Mouse (Mus musculus) ES-E14 (cell line): ENCODE data around the gene Tmem38b. TPM values are rescaled to one million over a fixed set of nuclear protein-coding genes. Genes with fewer than 3 reads are reported as not detected.

Experiments
- DNase-seq: peaks from one replicate; pipeline ENCODE4 v3.0.0-alpha.2; 2013; ENCODE audit warnings: low read depth, low spot score
- H3K27ac ChIP-seq: 2 replicates; pipeline ENCODE4 v1.5.1; 2012; ENCODE audit warnings: low read depth, mild to moderate bottlenecking, low read length, moderate library complexity, mixed read lengths; ENCODE audit not compliant: poor library complexity, insufficient read depth, severe bottlenecking
- H3K36me3 ChIP-seq: 2 replicates; pipeline ENCODE4 v1.6.1; 2012; ENCODE audit warnings: mild to moderate bottlenecking, low read length, moderate library complexity, mixed read lengths; ENCODE audit not compliant: control insufficient read depth, poor library complexity, insufficient read depth, severe bottlenecking
- H3K4me1 ChIP-seq, 2 experiments: fragments of 150-350 bp in 1 of 2; sonication (generic) in 1 of 2; 2 replicates each; pipeline ENCODE4 v1.6.1; 2012; ENCODE audit warnings: low read length in 2 of 2, mild to moderate bottlenecking in 1 of 2, mixed read lengths in 1 of 2; ENCODE audit not compliant: control insufficient read depth in 2 of 2, insufficient read depth in 2 of 2, poor library complexity in 1 of 2
- H3K4me3 ChIP-seq, 2 experiments: fragments of 150-350 bp in 1 of 2; sonication (generic) in 1 of 2; 2 replicates each; pipeline ENCODE4 v1.5.1; 2012; ENCODE audit warnings: low read length in 2 of 2, low read depth in 1 of 2, mild to moderate bottlenecking in 1 of 2, mixed read lengths in 1 of 2; ENCODE audit not compliant: insufficient read depth in 1 of 2, poor library complexity in 1 of 2, severe bottlenecking in 1 of 2
- H3K9ac ChIP-seq: 2 replicates; pipeline ENCODE4 v1.6.1; 2012; ENCODE audit warnings: low read depth, mild to moderate bottlenecking, low read length, mixed read lengths; ENCODE audit not compliant: poor library complexity, insufficient read depth, severe bottlenecking
- H3K9me3 ChIP-seq: fragments of 150-350 bp; sonication (generic); 2 replicates; pipeline ENCODE4 v1.6.1; 2012; ENCODE audit warnings: low read depth, mild to moderate bottlenecking, low read length; ENCODE audit not compliant: control insufficient read depth, insufficient read depth
- CHD2 ChIP-seq: IDR thresholded peaks from 2 replicates; pipeline ENCODE4 v1.6.1; 2014; ENCODE audit warnings: mild to moderate bottlenecking, low read depth, low read length, inconsistent platforms
- HCFC1 ChIP-seq: IDR thresholded peaks from 2 replicates; pipeline ENCODE4 v1.6.1; 2012; ENCODE audit warnings: low read length, inconsistent platforms, borderline replicate concordance; ENCODE audit not compliant: insufficient read depth
- MAFK ChIP-seq: IDR thresholded peaks from 2 replicates; pipeline ENCODE4 v1.6.1; 2014; ENCODE audit warnings: mild to moderate bottlenecking, low read depth, low read length, inconsistent platforms; ENCODE audit not compliant: insufficient read depth
- ZC3H11A ChIP-seq: IDR thresholded peaks from 2 replicates; pipeline ENCODE4 v1.6.1; 2012; ENCODE audit warnings: low read depth, mild to moderate bottlenecking, inconsistent platforms, low read length, borderline replicate concordance
- ZNF384 ChIP-seq: IDR thresholded peaks from 2 replicates; pipeline ENCODE4 v1.6.1; 2012; ENCODE audit warnings: low read depth, low read length, inconsistent platforms
- in situ Hi-C, 2 experiments: fragments of 600-800 bp; cut with MboI; formaldehyde crosslinking; loops; one replicate each; pipeline ENCODE4 v1.15.1; 2025; ENCODE audit warnings: low sequenced_read_pairs in 2 of 2, inconsistent platforms in 1 of 2; ENCODE audit not compliant: unreplicated experiment in 2 of 2
- total RNA-seq: library from RNA; depleted of rRNA; stranded (reverse); fragments of 300-350 nt; gene quantifications from 2 replicates; pipeline ENCODE4 v1.2.3, GENCODE M21; 2012

Gene Tmem38b
- total RNA-seq, 1 experiment: 23.5 TPM

DNA sequence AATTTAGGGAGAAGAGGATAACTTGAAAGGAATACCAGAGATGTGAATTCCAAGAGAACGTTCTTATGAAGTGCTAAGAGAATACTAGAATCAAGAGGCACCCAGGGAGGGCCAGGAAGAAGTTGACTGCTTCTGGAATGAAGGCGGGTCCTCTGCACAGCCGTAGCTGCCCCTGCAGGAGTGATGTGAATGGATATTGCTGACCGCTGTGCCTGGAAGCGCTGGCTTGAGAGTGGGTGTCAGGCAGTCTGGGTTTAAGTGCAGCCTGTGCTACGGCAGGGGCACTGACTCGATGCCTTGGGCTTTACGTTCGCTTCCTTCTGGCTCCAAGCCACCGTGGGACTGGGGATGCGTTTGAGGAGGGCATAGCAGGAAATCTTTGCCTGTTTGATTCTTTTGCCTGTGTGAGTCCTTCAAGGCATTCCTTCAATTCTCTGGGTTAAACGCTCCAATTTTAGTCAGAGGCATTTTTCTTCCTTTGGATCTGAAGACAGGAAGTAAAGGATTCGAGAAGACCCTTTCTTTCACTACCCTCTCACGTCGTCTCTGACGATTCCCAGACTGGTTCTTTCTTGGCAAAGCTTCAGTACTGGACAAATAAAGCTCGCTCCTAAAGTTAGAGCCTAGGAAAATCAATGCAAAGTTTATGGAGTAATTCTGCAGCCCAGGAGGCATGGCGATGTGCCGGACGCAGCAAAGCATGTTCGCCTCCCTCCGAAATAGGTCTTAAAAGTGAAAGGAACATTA, 60.7 kb downstream of the Tmem38b start:
- Histone ChIP-seq H3K4me3 (no peak overlapping the region), H3K27ac (no peak overlapping the region), H3K4me1 (peaks cover 0 to 3% of the 10 kb centered on the region in 2 experiments; a peak in 1 of 4 replicates), H3K9ac (no peak overlapping the region), H3K36me3 (no peaks in the 10 kb centered on the region), H3K9me3 (no peaks in the 10 kb centered on the region)
- no peak for TF ChIP-seq HCFC1
- TF ChIP-seq MAFK: no peak
- no peak for TF ChIP-seq ZC3H11A
- TF ChIP-seq CHD2: no peak
- TF ChIP-seq ZNF384: no peak
- in situ Hi-C loops: no loop called here
- DNase-seq: no peak

DNA sequence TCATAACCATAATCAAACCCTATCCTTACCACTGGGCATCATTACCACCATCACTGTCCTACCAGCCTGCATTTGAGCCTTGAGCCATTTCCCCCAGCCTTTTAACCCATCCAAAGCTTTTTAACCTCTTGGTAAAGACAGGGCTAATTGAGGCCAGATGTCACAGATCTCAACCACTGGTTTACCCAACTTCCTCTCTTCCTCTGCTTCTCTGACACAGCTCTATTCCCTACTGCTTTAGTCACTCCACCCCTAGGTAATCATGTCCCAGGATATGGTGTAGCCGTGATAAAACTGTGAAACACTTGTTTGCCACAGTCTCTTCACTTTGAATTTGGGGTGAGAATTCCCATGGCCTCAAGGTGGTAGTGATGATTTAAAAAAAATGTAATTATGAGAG, 69.5 kb downstream of the Tmem38b start:
- no peak for TF ChIP-seq ZNF384
- no peak for TF ChIP-seq HCFC1
- no peak for TF ChIP-seq ZC3H11A
- no peak for TF ChIP-seq CHD2
- no peak for TF ChIP-seq MAFK
- in situ Hi-C loops: no loop called here

DNA sequence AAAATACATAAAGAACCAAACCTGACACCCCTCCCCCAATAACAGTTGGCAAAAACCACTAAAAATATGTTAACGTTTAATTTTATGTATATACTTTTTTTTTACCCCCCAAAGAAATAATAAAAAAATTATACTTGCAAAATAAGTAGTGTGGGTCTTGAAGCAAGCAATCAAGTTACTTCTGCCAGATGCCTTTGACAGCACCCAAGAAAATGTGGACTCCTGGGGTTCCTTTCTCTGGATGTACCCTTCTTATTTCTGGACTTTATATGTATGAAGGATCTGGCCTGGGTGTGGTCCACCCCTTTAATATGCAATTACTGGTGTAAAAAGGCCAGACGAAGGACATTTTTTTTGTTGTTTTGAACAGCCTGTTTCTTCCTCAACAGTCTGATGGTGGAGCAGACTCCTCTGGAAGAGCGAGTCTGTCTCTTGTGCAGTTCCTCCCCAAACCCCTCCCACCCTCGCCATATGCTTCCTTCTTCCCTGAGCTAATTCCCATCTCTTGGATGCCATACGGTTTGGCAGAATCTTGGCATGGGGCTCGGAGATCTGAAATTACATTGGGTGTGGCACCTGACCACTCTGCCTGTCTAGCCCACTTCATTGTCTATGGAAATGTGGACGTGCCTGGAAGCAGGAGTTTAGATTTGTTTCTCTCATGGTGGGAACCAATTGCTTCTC, 70.4 kb downstream of the Tmem38b start:
- TF ChIP-seq HCFC1 (no peak), ZNF384 (no peak), CHD2 (no peak), ZC3H11A (no peak), MAFK (no peak)
- in situ Hi-C loops: no loop called here

More for the DNA sequence above, 69.5 kb downstream of the Tmem38b start:
- Histone ChIP-seq H3K9ac (no peak overlapping the region), H3K9me3 (no peaks in the 10 kb centered on the region), H3K27ac (no peak overlapping the region), H3K4me1 (no peaks in the 10 kb centered on the region; a peak in 1 of 4 replicates), H3K36me3 (no peaks in the 10 kb centered on the region), H3K4me3 (no peak overlapping the region)
- no peak for DNase-seq

DNA sequence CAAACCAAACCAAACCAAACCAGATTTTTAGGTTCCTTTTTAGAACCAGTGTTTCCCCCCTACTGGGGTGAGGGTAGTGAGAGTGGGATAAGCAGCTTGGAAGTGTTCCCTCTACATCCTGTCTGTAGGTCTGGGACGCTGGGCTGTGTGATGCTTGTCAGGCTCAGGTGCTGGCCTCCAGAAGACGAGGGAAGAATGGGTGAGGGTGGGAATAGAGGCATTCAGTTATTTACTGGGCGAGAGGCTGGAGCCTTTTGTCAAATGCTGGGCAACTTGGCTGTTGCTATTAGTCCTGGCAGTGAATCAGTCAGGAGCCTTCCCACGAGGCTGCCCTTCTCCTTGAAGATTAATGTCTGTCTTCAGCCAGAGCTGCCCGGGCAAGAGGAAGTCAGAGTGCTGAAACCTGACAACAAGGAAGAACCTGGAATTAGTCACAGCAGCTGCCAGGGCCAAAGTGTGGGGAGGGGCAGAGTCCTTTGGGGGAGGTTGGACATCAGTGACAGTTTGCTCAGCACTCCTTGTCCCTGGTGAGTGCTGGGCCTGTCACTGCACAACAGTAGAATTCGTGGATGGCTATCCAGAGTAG, 74.6 kb downstream of the Tmem38b start:
- in situ Hi-C loops: no loop called here
- no peak for DNase-seq

More for the DNA sequence above, 70.4 kb downstream of the Tmem38b start:
- Histone ChIP-seq H3K27ac (no peak overlapping the region), H3K4me3 (no peak overlapping the region), H3K4me1 (no peaks in the 10 kb centered on the region; a peak in 1 of 4 replicates), H3K9me3 (no peaks in the 10 kb centered on the region), H3K36me3 (no peaks in the 10 kb centered on the region), H3K9ac (no peak overlapping the region)
- no peak for DNase-seq

More for the DNA sequence above, 74.6 kb downstream of the Tmem38b start:
- H3K9ac ChIP-seq: no peak overlapping the region
- no peak for TF ChIP-seq CHD2
- TF ChIP-seq HCFC1: no peak
- no peak overlapping the region for H3K27ac ChIP-seq
- H3K4me1 ChIP-seq: no peaks in the 10 kb centered on the region; a peak in 1 of 4 replicates
- H3K4me3 ChIP-seq: no peak overlapping the region
- H3K36me3 ChIP-seq: no peaks in the 10 kb centered on the region
- no peaks in the 10 kb centered on the region for H3K9me3 ChIP-seq
